Mouse (Mus musculus) NIH3T3 (cell line): Measurements from ENCODE around the gene Zranb2.

Source experiments
- DNase-seq: peaks from one replicate; pipeline ENCODE4 v3.0.0-alpha.2; 2012; ENCODE audit warnings: low read depth

The Zranb2 gene

GRCm38 (mm10) chr3:157533964-157534785 lies at the start of gene Zranb2:
TSS of gene Zranb2 (plus strand) at chr3:157534160.
- DNase-seq = peak; percentile 97

GRCm38 (mm10) chr3:157492043-157492442 lies 41.9 kb upstream of the Zranb2 start:
- DNase-seq = no peak

- DNase-seq = no peak
Measured at GRCm38 (mm10) chr3:157502216-157502615, 31.7 kb upstream of the Zranb2 start.

GRCm38 (mm10) chr3:157514116-157514796 lies 19.7 kb upstream of the Zranb2 start:
- peak; percentile 30 for DNase-seq

GRCm38 (mm10) chr3:157516471-157516870 lies 17.5 kb upstream of the Zranb2 start:
- DNase-seq = no peak

- no peak for DNase-seq
Measured at GRCm38 (mm10) chr3:157517992-157518391, 16.0 kb upstream of the Zranb2 start.

- DNase-seq = peak; percentile 71
Measured at GRCm38 (mm10) chr3:157520433-157520832, 13.5 kb upstream of the Zranb2 start.

GRCm38 (mm10) chr3:157523834-157524233 lies 10.1 kb upstream of the Zranb2 start:
- DNase-seq = no peak

GRCm38 (mm10) chr3:157531585-157531984 lies 2.4 kb upstream of the Zranb2 start:
- no peak for DNase-seq

GRCm38 (mm10) chr3:157534786-157535415 lies 941 bp downstream of the Zranb2 start:
- DNase-seq = no peak

- DNase-seq = no peak
Measured at GRCm38 (mm10) chr3:157549323-157549722, 15.4 kb downstream of the Zranb2 start.

- no peak for DNase-seq
Measured at GRCm38 (mm10) chr3:157549758-157550600, 16.0 kb downstream of the Zranb2 start.

- peak; percentile 85 for DNase-seq
Measured at GRCm38 (mm10) chr3:157565196-157565595, 31.2 kb downstream of the Zranb2 start.

GRCm38 (mm10) chr3:157566725-157567565 lies 33.0 kb downstream of the Zranb2 start, which contains the start of gene Ptger3:
TSS of gene Ptger3 (plus strand) at chr3:157566892.
- no peak for DNase-seq

- DNase-seq = no peak
Measured at GRCm38 (mm10) chr3:157567566-157568132, 33.7 kb downstream of the Zranb2 start.

- DNase-seq = peak; percentile 47
Measured at GRCm38 (mm10) chr3:157572011-157572410, 38.1 kb downstream of the Zranb2 start.

GRCm38 (mm10) chr3:157575441-157576342 lies 41.7 kb downstream of the Zranb2 start:
- no peak for DNase-seq

- DNase-seq = no peak
Measured at GRCm38 (mm10) chr3:157576343-157576722, 42.4 kb downstream of the Zranb2 start.

- DNase-seq = no peak
Measured at GRCm38 (mm10) chr3:157576862-157577261, 42.9 kb downstream of the Zranb2 start.
